ENCODE assay signal across 8 mouse cellular contexts in the genomic region with DNA sequence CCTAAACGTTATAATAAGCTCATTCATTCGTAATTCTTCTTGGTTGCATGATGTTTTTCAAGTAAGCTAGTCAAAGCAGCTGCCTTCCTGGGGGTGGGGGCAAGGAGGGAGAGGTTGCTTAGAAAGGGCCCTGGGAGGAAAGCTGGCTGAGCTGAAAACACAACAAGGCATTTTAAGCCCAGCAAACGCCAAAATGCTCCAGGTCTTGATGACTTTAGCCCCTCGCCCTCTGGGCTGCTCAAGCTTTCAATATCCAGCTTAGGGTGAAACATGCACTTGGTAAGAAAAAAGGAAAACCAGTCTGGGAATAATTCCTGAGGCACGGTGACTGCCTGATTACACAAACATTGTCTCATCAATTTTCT. TPM values are rescaled to one million over a fixed set of nuclear protein-coding genes. Genes with fewer than 3 reads are reported as not detected.
DNase-seq lines count a peak whose midpoint lies in the region; ATAC-seq and TF ChIP-seq lines count a peak whose summit lies in the region.

No protein-coding gene starts in this region.

- peak overlapping the region; percentile 83 for H3K9ac ChIP-seq in heart, embryonic 15.5 days
- no peak overlapping the region for H3K9ac ChIP-seq in midbrain, embryonic 11.5 days (ENCODE audit: low read length)

- ATAC-seq in heart, embryonic 15.5 days (replicated peaks; ENCODE audit: insufficient number of reproducible peaks, insufficient read depth, low FRiP score, low read depth) = no peak
- no peak; the same call in 1 of the 2 replicates for ATAC-seq in midbrain, embryonic 11.5 days (ENCODE audit: low FRiP score)

- no peak for DNase-seq in heart, postnatal 10 days
- peak; percentile 60 for DNase-seq in brain, embryonic 14.5 days (ENCODE audit: low read depth)
- no peak for DNase-seq in hindbrain, embryonic 10.5 days (ENCODE audit: low spot score)
- no peak for DNase-seq in midbrain, embryonic 11.5 days (ENCODE audit: low spot score, missing footprints)
- no peak for DNase-seq in testis, postnatal 10 days (ENCODE audit: low spot score)
- no peak for DNase-seq in kidney, adult 2 months
- no peak for DNase-seq in gastrocnemius, postnatal 25 days

- peak overlapping the region; percentile 78 for H3K4me2 ChIP-seq in heart, embryonic 15.5 days
- H3K4me2 ChIP-seq in midbrain, embryonic 11.5 days = peak overlapping the region; percentile 91

- peak overlapping the region; percentile 90 for H3K27ac ChIP-seq in heart, embryonic 15.5 days
- 0 out of 2 replicates have a peak overlapping the region, but pooled peaks have one; percentile 83 for H3K27ac ChIP-seq in hindbrain, embryonic 10.5 days
- no peak overlapping the region for H3K27ac ChIP-seq in midbrain, embryonic 11.5 days (ENCODE audit: low read depth, low read length)
- no peak overlapping the region for H3K27ac ChIP-seq in kidney, adult 2 months (ENCODE audit: insufficient read depth, low read depth, low read length)

- intact Hi-C loops in heart, postnatal 10 days (cut with DNase I) = loop anchor here (2.0 kb wide), 1 partner anchor 29 kb away; no protein-coding TSS in a partner anchor

- no peak for TF ChIP-seq POLR2A in brain, embryonic 14.5 days (IDR thresholded peaks at IDR 0.05; ENCODE audit: borderline replicate concordance, extremely low read depth, insufficient read depth, insufficient read length, poor library complexity, severe bottlenecking)
- no peak for TF ChIP-seq POLR2A in kidney, adult 2 months (IDR thresholded peaks at IDR 0.05; ENCODE audit: low read depth, low read length)

- WGBS in heart, embryonic 15.5 days = 42% methylated on average over 5 of the region's 5 CpGs
- WGBS in hindbrain, embryonic 10.5 days = 34% methylated on average over 5 of the region's 5 CpGs
- 28% methylated on average over 5 of the region's 5 CpGs for WGBS in midbrain, embryonic 11.5 days
- WGBS in kidney, adult 2 months = 46% methylated on average over 5 of the region's 5 CpGs

- no peaks in the 10 kb centered on the region for H3K36me3 ChIP-seq in heart, embryonic 15.5 days
- H3K36me3 ChIP-seq in hindbrain, embryonic 10.5 days = no peaks in the 10 kb centered on the region
- no peaks in the 10 kb centered on the region for H3K36me3 ChIP-seq in midbrain, embryonic 11.5 days (ENCODE audit: control insufficient read depth, insufficient read depth, low read length)
- H3K36me3 ChIP-seq in kidney, adult 2 months (ENCODE audit: control insufficient read depth, insufficient read depth, low read length) = no peaks in the 10 kb centered on the region

- no peaks in the 10 kb centered on the region for H3K27me3 ChIP-seq in heart, embryonic 15.5 days
- peaks cover 43% of the 10 kb centered on the region for H3K27me3 ChIP-seq in hindbrain, embryonic 10.5 days (ENCODE audit: insufficient read depth, poor library complexity, severe bottlenecking)
- peaks cover 4% of the 10 kb centered on the region for H3K27me3 ChIP-seq in midbrain, embryonic 11.5 days (ENCODE audit: control insufficient read depth, insufficient read depth, low read length)
- no peaks in the 10 kb centered on the region for H3K27me3 ChIP-seq in kidney, adult 2 months (replicated peaks; ENCODE audit: control insufficient read depth, insufficient read depth, low read length)

- peaks cover 15% of the 10 kb centered on the region for H3K4me1 ChIP-seq in heart, embryonic 15.5 days (replicated peaks)
- H3K4me1 ChIP-seq in hindbrain, embryonic 10.5 days (replicated peaks) = peaks cover 18% of the 10 kb centered on the region
- peaks cover 6% of the 10 kb centered on the region for H3K4me1 ChIP-seq in midbrain, embryonic 11.5 days (ENCODE audit: control insufficient read depth, insufficient read depth, low read length)
- no peaks in the 10 kb centered on the region for H3K4me1 ChIP-seq in kidney, adult 2 months (ENCODE audit: control insufficient read depth, insufficient read depth, low read length)

- H3K9me3 ChIP-seq in heart, embryonic 15.5 days (replicated peaks) = no peaks in the 10 kb centered on the region
- no peaks in the 10 kb centered on the region for H3K9me3 ChIP-seq in hindbrain, embryonic 10.5 days
- no peaks in the 10 kb centered on the region for H3K9me3 ChIP-seq in midbrain, embryonic 11.5 days (ENCODE audit: control insufficient read depth, low read length)

- no peak for TF ChIP-seq CTCF in brain, embryonic 14.5 days (IDR thresholded peaks at IDR 0.05; ENCODE audit: borderline replicate concordance, extremely low read depth, insufficient read depth, insufficient read length)
- no peak for TF ChIP-seq CTCF in kidney, adult 2 months (conservative IDR thresholded peaks at IDR 0.05; ENCODE audit: insufficient read depth, insufficient read length, low read depth, low read length)

- H3K4me3 ChIP-seq in heart, embryonic 15.5 days = peak overlapping the region; percentile 76
- H3K4me3 ChIP-seq in hindbrain, embryonic 10.5 days = peak overlapping the region; percentile 74
- H3K4me3 ChIP-seq in midbrain, embryonic 11.5 days (ENCODE audit: low read depth, low read length) = peak overlapping the region; percentile 55; the same call in 1 of the 2 replicates
- no peak overlapping the region for H3K4me3 ChIP-seq in kidney, adult 2 months (ENCODE audit: insufficient read depth, low read depth, low read length)

RNA-seq across cellular contexts. Expression of gene Ppp1r14c, which starts 0.2 kb away (rescaled TPM):
- polyA plus RNA-seq in heart, embryonic 15.5 days (2015; fragmentation: Nextera tagmentation; extraction: Ambion mirVana) = 242 and 287 TPM in 2 replicates
- 100 to 1,000 TPM; 252 to 325 TPM for total RNA-seq in heart, postnatal 10 days (2021)
- 19.0 and 25.5 TPM in 2 replicates for polyA plus RNA-seq in brain, embryonic 14.5 days (2012; rRNA removed)
- polyA plus RNA-seq in hindbrain, embryonic 10.5 days (2016; fragmentation: Nextera tagmentation; extraction: Ambion mirVana) = 3.5 and 6.0 TPM in 2 replicates
- 4.7 and 4.8 TPM in 2 replicates for polyA plus RNA-seq in midbrain, embryonic 11.5 days (2014; fragmentation: Nextera tagmentation; extraction: Ambion mirVana)
- polyA plus RNA-seq in kidney, adult 2 months (2012; rRNA removed) = 0.10 and 0.38 TPM in 2 replicates
- 100 to 1,000 TPM in 1 of 2 experiments, 10 to 100 TPM in 1; 72.6 to 105 TPM for total RNA-seq in gastrocnemius, postnatal 25 days (2021)

Comparison
In these comparisons a context has a peak if more than half of its experiments do, and no peak if none do; other contexts are left out.
1. H3K27ac ChIP-seq: peak in heart, embryonic 15.5 days (single experiment) and hindbrain, embryonic 10.5 days (single experiment); none in midbrain, embryonic 11.5 days (single experiment) and kidney, adult 2 months (single experiment).